Mouse (Mus musculus) testis, adult 2 months (tissue): ENCODE measurements around the gene Ldlrad3. TPM values are rescaled to one million over a fixed set of nuclear protein-coding genes. Genes with fewer than 3 reads are reported as not detected.

ENCODE experiments used
- H3K27ac ChIP-seq: fragments of 200-500 bp; 2 replicates; pipeline ENCODE4 v1.5.1; 2012; ENCODE audit warnings: low read depth, low read length; ENCODE audit not compliant: control insufficient read depth, insufficient read depth
- H3K27me3 ChIP-seq: fragments of 200-500 bp; 2 replicates; pipeline ENCODE4 v1.6.1; 2012; ENCODE audit warnings: mild to moderate bottlenecking, low read length, moderate library complexity; ENCODE audit not compliant: control insufficient read depth, insufficient read depth
- H3K36me3 ChIP-seq: fragments of 200-500 bp; 2 replicates; pipeline ENCODE4 v1.6.1; 2012; ENCODE audit warnings: mild to moderate bottlenecking, low read length; ENCODE audit not compliant: control insufficient read depth, insufficient read depth
- H3K4me1 ChIP-seq: fragments of 200-500 bp; 2 replicates; pipeline ENCODE4 v1.6.1; 2012; ENCODE audit warnings: low read length; ENCODE audit not compliant: control insufficient read depth, insufficient read depth
- H3K4me3 ChIP-seq: fragments of 200-500 bp; 2 replicates; pipeline ENCODE4 v1.5.1; 2012; ENCODE audit warnings: low read depth, mild to moderate bottlenecking, low read length, moderate library complexity, mixed read lengths; ENCODE audit not compliant: control insufficient read depth
- CTCF ChIP-seq: fragments of 200-500 bp; IDR thresholded peaks from 2 replicates; pipeline ENCODE4 v1.5.1; 2012; ENCODE audit warnings: low read depth, mild to moderate bottlenecking, inconsistent platforms, low read length, moderate library complexity; ENCODE audit not compliant: control insufficient read depth, insufficient read depth, insufficient replicate concordance
- POLR2A ChIP-seq: fragments of 200-500 bp; IDR thresholded peaks from 2 replicates; pipeline ENCODE4 v1.6.1; 2012; ENCODE audit warnings: low read depth, mild to moderate bottlenecking, inconsistent platforms, low read length, moderate library complexity; ENCODE audit not compliant: control insufficient read depth
- polyA plus RNA-seq: library from polyadenylated mRNA; depleted of rRNA; stranded (reverse); fragments of >200 nt; gene quantifications from 2 replicates; pipeline ENCODE4 v1.2.3, GENCODE M21; 2012; rRNA removed

Ldlrad3 gene
- polyA plus RNA-seq, 1 experiment: 1.8 TPM

DNA sequence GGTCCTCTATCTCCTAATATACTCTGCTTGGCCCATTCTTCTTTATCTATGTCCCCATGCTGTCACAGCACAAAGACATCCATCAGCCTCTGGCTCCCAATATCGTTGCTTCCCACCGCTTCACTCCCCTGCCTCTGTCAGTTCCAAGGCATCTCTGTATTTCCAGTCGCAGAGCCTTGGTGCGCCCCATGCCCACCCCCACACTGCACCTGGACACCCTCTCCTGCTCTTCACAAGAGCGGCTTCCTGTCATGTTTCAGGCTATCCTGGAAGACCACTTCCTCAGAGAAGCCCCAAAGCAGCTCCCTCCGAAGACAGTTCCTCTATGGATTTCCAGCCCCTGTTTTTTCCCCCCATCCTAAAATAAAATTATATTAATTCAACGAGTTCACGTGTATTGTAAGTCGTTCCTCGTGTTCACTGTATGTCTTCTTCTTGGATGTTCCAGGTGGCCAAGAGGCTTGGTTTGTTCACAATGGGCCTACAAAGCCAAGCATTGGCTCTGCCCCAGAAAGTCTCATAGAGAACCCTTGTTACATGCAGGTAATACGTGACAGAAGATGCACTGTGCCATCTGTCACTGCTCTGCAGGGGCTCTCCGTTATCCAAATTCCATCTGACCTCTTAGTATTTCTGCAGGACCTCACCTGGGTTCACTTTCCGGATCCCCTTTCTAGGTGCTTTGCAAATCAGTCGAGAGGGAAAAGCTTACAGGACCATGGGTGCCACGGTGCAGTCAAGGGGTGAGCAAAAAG is 276.7 kb downstream of the Ldlrad3 start:
- Histone ChIP-seq H3K27ac (no peak overlapping the region), H3K36me3 (no peaks in the 10 kb centered on the region), H3K27me3 (no peaks in the 10 kb centered on the region), H3K4me1 (peaks cover 5% of the 10 kb centered on the region), H3K4me3 (no peak overlapping the region)
- no peak for TF ChIP-seq CTCF

- no peak overlapping the region for H3K27ac ChIP-seq
- no peaks in the 10 kb centered on the region for H3K27me3 ChIP-seq
- TF ChIP-seq POLR2A (no peak), CTCF (no peak)
- H3K4me1 ChIP-seq: peaks cover 5% of the 10 kb centered on the region
- no peaks in the 10 kb centered on the region for H3K36me3 ChIP-seq
- no peak overlapping the region for H3K4me3 ChIP-seq
These were observed 277.4 kb downstream of the Ldlrad3 start for GRCm38 (mm10) chr2:101908773-101909172.

DNA sequence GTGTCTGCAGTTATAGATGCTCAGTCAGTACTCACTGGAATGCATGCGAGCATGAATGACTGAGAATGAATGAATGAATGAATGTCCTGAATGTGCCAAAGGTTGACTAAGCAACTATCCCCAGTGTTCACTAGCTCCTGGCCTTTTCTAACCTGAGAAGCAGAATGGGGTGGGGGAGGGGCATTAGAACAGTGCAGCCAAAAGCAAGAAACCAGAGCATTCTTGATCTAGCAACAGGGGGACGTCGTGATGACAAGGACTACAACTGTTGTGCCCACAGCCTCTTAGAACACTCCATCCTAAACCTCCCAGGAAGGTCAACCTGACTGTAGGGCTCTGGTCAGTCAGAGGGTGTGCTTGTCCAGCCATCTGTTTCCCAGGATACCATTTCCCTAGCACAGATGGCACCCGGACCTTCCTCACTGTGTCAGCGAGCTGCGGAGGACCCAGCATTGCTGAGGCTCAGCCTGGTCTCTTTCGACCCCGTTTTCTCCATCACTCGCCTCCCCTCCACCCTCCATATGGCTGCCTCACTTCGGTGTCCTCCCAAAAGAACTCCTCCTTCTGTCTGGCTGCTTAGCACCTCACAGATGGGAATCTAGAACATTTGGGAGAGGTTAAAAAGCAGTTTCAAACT is 278.7 kb downstream of the Ldlrad3 start:
- Histone ChIP-seq H3K27me3 (no peaks in the 10 kb centered on the region), H3K4me3 (no peak overlapping the region), H3K27ac (no peak overlapping the region), H3K36me3 (no peaks in the 10 kb centered on the region), H3K4me1 (peaks cover 5% of the 10 kb centered on the region)
- TF ChIP-seq POLR2A (no peak), CTCF (no peak)

- peaks cover 5% of the 10 kb centered on the region for H3K4me1 ChIP-seq
- no peaks in the 10 kb centered on the region for H3K27me3 ChIP-seq
- H3K27ac ChIP-seq: no peak overlapping the region
- no peak overlapping the region for H3K4me3 ChIP-seq
- H3K36me3 ChIP-seq: no peaks in the 10 kb centered on the region
- no peak for TF ChIP-seq POLR2A
- no peak for TF ChIP-seq CTCF
These were observed 279.9 kb downstream of the Ldlrad3 start for GRCm38 (mm10) chr2:101906379-101906690.

GRCm38 (mm10) chr2:101905534-101906378 is 280.4 kb downstream of the Ldlrad3 start:
- TF ChIP-seq POLR2A: no peak
- TF ChIP-seq CTCF: peak; percentile 84; the same call in 1 of the 2 replicates
- no peak overlapping the region for H3K27ac ChIP-seq
- H3K4me3 ChIP-seq: peak overlapping the region; percentile 66

GRCm38 (mm10) chr2:101902196-101902595 is 284.0 kb downstream of the Ldlrad3 start:
- Histone ChIP-seq H3K36me3 (no peaks in the 10 kb centered on the region), H3K27me3 (no peaks in the 10 kb centered on the region), H3K4me3 (no peak overlapping the region), H3K27ac (no peak overlapping the region), H3K4me1 (peaks cover 5% of the 10 kb centered on the region)
- no peak for TF ChIP-seq CTCF
- no peak for TF ChIP-seq POLR2A

More at GRCm38 (mm10) chr2:101905534-101906378, 280.4 kb downstream of the Ldlrad3 start:
- H3K27me3 ChIP-seq: no peaks in the 10 kb centered on the region
- no peaks in the 10 kb centered on the region for H3K36me3 ChIP-seq
- peaks cover 5% of the 10 kb centered on the region for H3K4me1 ChIP-seq

Other genes with a start within 250 kb of the Ldlrad3 start
- 10.5 and 12.7 TPM in 2 replicates for gene Trim44, start 221.4 kb upstream of the Ldlrad3 start, polyA plus RNA-seq